Mouse (Mus musculus) heart, postnatal 36 days (tissue): ENCODE data around the gene Acnat2. TPM values are rescaled to one million over a fixed set of nuclear protein-coding genes. Genes with fewer than 3 reads are reported as not detected.
"Not testable (repeated sequence)": the region's sequence is repeated elsewhere in the genome, so short reads cannot be mapped to it uniquely, and the experiment has no call there.

Experiments used
- DNase-seq, 2 experiments: peaks; one replicate each; pipeline ENCODE4 v3.0.0; 2021 to 2022
- intact Hi-C: fragments of 180-260 bp; cut with DNase I; formaldehyde crosslinking; loops from one replicate; pipeline ENCODE4 v1.15.1; 2025
- total RNA-seq, 2 experiments: library from RNA; stranded (reverse); gene quantifications; 2 replicates each; pipeline ENCODE4 v1.2.3; 2021

Gene Acnat2
- not detected for total RNA-seq

DNA sequence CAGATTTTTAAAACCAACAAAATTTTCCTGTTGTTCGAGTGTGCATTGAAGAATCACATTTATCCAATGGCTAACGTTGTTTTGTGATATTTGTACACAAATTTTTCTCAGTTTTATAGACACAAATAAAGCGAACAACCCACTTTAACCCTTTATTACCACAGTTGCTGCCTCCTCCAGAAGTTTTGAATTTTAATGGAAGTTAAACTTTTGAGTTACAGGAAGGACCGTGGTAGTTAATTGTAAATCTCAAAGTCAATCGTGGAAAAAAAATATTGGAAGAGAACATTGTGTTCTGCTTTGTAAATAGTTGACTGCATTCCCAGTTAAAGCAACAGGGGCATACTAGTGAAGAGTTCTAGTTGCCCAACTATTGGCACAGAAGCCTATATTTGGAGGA, at the start of gene Acnat2:
Gene Acnat2 (minus strand): TSS at position 195 of the 400 bp plus-strand sequence.
- DNase-seq: not testable (repeated sequence)

DNA sequence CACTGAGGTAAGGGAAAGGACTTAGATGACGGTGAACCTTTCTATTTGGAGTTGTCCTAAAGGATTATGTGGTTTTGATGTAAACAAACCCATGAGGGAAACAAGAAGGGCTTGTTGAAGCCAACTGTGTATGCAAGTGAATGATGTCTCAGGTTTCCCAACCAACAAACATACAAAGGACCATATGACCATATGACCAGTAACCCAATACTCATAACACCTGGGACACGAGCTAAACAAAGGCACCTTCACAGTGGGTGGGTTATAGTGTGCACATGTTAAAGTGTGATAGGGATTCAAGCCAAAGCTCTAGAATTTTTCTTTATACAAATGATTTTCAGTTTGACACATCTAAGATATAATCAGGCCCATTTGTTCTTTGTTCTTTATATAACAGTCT, 48.2 kb upstream of the Acnat2 start:
- DNase-seq: no peak
- intact Hi-C loops: no loop called here

More for the DNA sequence above, at the start of gene Acnat2:
- intact Hi-C loops: loop anchor here (5.0 kb wide), 1 partner anchor 81 kb away; no protein-coding TSS in a partner anchor

DNA sequence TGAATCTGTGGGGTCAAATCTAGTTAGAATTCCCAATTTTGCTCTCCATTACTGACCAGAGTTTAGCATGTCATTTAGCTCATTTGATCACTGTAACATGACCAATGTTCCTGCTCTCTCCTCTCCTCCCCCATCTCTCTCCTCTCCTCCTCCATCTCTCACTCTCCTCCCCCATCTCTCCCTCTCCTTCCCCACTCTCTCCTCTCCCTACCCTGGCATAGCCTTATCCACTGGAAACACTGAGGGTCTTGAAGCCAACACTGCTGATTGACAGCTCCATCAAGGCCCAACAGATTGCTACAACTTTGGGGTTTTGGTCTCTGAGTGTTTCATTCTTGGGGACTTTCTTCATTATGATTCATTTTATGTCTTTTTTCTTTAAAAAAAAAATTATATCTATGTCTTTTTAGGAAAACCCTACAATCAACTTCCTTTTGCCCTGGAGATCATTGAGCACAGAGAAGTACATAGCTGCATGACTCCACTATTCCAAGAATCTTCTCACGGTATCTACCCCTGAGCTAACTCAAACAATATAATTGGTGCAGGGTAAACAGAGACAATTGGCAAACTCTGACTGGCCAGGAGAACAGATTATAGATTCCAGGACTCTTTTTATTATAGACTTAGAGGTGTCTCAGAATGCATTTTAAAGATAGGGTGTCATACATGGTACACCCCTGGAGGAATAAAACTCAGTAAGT, 44.0 kb upstream of the Acnat2 start:
- no peak for DNase-seq
- intact Hi-C loops: no loop called here

DNA sequence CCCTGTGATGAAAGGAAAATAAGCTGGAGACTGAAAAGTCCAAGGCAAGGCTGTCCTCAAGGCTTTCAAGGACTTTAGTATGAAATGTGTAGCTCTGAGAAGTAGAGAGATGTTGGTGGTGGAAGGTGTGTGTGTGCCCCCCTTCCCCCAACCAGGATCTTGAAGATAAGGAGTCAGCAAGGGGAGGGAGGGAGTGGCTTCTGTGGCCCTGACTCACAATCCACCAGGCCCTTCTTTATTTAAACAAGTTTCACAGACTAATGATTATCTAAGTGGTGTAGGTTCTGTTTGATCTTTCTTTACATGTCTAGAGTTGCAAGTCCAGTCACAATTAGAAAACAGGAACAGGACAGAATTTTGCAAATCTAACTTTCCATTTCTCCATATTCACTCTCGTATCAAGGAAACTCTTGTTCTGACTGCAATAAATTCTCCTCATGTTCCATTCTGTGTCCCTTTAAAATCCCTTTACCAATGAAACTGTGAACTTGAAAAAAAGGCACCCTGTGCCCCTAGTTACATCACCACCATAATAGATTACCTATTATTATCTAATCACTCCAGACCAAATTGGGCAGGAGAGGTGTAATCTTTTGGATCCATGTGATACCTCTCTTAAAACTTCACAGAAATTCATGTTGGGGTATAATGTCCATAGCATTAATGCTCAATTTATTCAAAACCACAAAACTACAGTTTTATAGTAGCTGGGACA, 43.3 kb upstream of the Acnat2 start:
- intact Hi-C loops, DNase-seq: not testable (repeated sequence)

- intact Hi-C loops, DNase-seq: not testable (repeated sequence)
Observed at GRCm38 (mm10) chr4:49436968-49437367, 29.0 kb upstream of the Acnat2 start.

DNA sequence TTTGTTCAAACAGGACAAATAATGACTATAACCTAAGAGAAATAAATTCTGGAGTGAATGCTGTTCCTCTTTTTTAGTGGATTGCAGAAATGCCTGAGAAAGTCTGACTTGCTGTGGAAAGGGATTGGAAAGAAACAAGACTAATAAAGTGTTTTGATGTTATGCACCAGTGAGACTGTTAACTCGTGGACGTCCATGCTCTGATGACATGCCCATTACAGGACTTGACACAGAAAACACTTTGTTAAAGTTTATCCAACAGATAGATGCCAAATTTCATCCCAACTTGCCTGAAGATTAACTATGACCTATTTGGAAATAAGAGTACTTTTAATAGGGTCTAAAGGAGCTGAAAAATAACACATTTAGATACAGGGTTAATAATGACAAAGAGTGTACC, 2.2 kb upstream of the Acnat2 start:
- DNase-seq, intact Hi-C loops: not testable (repeated sequence)

DNA sequence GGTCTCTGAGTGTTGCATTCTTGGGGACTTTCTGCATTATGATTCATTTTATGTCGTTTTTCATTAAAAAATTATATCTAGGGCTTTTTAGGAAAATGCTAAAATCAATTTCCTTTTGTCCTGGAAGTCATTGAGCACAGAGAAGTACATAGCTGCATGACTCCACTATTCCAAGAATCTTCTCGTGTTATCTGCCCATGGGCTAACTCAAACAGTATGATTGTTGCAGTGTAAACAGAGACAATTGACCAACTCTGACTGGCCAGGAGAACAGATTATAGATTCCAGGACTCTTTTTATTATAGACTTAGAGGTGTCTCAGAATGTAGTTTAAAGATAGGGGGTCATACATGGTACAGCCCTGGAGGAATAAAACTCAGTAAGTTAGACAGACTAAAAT, 21.1 kb downstream of the Acnat2 start:
- intact Hi-C loops: no loop called here
- DNase-seq: no peak

DNA sequence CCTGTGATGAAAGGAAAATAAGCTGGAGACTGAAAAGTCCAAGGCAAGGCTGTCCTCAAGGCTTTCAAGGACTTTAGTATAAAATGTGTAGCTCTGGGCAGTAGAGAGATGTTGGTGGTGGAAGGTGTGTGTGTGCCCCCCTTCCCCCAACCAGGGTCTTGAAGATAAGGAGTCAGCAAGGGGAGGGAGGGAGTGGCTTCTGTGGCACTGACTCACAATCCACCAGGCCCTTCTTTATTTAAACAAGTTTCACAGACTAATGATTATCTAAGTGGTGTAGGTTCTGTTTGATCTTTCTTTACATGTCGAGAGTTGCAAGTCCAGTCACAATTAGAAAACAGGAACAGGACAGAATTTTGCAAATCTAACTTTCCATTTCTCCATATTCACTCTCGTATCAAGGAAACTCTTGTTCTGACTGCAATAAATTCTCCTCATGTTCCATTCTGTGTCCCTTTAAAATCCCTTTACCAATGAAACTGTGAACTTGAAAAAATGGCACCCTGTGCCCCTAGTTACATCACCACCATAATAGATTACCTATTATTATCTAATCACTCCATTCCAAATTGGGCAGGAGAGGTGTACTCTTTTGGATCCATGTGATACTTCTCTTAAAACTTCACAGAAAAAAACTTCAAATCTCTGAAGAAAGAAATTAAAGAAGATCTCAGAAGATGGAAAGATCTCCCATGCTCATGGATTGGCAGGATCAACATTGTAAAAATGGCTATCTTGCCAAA, 24.2 kb downstream of the Acnat2 start:
- intact Hi-C loops: not testable (repeated sequence)

DNA sequence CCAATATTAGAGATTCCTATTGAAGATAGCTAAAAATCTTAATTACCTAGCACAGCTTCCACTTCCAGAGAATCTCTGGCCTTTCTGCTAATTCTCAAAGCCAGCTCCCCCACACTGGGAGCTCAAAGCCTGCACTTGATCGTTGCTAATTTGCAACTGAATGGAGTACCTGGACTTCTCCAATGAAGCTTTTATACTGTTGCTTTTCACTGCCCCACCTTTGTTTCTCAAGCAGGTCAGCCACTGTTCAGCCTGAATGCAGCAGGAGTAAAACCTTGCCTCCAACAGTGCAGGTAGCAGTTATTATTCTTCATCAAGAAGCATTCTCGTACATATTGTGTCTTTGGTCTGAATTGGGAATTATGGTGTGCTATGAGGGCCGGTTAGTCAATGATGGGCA, 39.9 kb downstream of the Acnat2 start:
- intact Hi-C loops, DNase-seq: not testable (repeated sequence)

More for the DNA sequence above, 24.2 kb downstream of the Acnat2 start:
- not testable (repeated sequence) for DNase-seq

- intact Hi-C loops: no loop called here
Observed at GRCm38 (mm10) chr4:49357097-49357496, 50.9 kb downstream of the Acnat2 start.

DNA sequence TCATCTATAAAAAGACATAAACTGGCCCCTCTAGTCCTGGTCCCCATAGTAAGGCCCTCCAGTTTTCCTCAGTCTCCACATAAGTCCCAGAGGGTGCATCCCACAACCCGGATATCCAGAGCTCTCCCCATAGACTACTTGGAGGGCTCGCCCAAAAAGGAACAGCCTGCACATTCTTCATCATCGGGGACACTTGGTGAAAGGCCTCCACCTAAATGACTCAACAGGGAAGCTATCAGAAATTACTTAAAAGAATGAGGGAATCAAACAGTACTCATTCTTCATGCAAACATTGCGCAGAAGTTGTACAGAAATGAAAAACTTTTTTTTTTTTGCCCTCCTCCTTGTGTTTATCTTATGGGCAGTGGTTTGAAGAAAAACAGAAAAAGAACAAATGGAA, 57.5 kb downstream of the Acnat2 start:
- intact Hi-C loops: loop anchor here (5.0 kb wide), 1 partner anchor 418 kb away; no protein-coding TSS in a partner anchor
- DNase-seq: no peak

More at GRCm38 (mm10) chr4:49357097-49357496, 50.9 kb downstream of the Acnat2 start:
- no peak for DNase-seq

DNA sequence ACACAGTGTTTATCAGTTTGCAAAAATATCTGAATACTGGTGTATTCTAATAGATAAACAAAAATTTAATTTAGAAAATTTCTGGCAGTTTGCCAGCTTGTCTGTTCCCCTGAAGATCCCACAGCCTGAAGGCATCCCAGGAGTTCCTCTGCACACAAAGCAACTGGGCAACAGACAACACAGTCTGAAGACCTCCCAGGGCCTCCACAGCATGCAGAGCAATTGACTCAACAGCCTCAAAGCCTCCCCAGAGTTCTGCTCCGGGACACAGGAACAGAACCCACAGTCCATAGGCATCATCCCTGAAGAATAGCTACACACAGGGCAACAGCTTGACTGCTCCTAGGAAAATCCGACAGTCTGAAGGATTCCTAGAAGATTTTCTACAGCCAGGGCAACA, 59.3 kb downstream of the Acnat2 start:
- DNase-seq: no peak
- intact Hi-C loops: no loop called here

DNA sequence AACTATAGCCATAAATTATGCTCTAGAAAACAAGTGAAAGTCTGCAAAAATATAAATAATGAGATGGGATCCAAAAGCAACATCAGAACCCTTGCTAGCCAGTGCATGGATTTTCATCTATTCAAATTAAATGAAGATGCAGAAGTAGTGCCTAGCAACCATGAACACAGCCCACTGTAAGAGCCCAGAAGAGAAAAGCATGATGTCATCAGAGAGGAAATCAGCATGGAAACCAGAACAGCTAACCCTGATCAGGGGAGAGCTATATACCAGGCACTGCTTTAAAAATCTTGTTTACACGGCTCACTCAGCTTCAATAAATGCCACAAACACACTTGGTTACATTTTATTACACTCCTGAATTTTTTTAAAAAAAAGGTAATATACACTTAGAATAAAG, 60.0 kb downstream of the Acnat2 start:
- DNase-seq, intact Hi-C loops: not testable (repeated sequence)

DNA sequence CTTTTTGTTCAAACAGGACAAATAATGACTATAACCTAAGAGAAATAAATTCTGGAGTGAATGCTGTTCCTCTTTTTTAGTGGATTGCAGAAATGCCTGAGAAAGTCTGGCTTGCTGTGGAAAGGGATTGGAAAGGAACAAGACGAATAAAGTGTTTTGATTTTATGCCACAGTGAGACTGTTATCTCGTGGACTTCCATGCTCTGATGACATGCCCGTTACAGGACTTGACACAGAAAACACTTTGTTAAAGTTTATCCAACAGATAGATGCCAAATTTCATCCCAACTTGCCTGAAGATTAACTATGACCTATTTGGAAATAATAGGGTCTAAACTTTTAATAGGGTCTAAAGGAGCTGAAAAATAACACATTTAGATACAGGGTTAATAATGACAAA, 67.9 kb downstream of the Acnat2 start:
- intact Hi-C loops, DNase-seq: not testable (repeated sequence)

GRCm38 (mm10) chr4:49337949-49338348, 70.0 kb downstream of the Acnat2 start:
- DNase-seq, intact Hi-C loops: not testable (repeated sequence)

Other genes starting within 250 kb of the Acnat2 start
- gene Acnat1, start 65.8 kb upstream of the Acnat2 start, total RNA-seq: not detected
- gene Baat, start 98.4 kb upstream of the Acnat2 start, total RNA-seq: under 1 TPM in 1 of 2 experiments, not detected in 1; 0.47 TPM
- gene Mrpl50, start 112.9 kb upstream of the Acnat2 start, total RNA-seq: 10 to 100 TPM; 44.6 to 44.9 TPM
- gene Zfp189, start 113.0 kb upstream of the Acnat2 start, total RNA-seq: 1 to 10 TPM; 5.4 to 6.0 TPM
- 1 to 10 TPM in 1 of 2 experiments, under 1 TPM in 1; 0.58 to 1.1 TPM for gene Aldob, start 141.4 kb upstream of the Acnat2 start, total RNA-seq
- gene Tmem246, start 189.7 kb upstream of the Acnat2 start, total RNA-seq: 10 to 100 TPM; 44.5 to 47.1 TPM
- 10 to 100 TPM; 30.7 to 39.3 TPM for gene Rnf20, start 223.9 kb upstream of the Acnat2 start, total RNA-seq